Mouse (Mus musculus) G1E (cell line): Measurements from ENCODE around the gene Rgs8. TPM values are rescaled to one million over a fixed set of nuclear protein-coding genes. Genes with fewer than 3 reads are reported as not detected.

ENCODE experiments used
- ATAC-seq: 2 replicates; pipeline ENCODE4 v1.8.0; 2016; ENCODE audit warnings: mild to moderate bottlenecking; ENCODE audit not compliant: insufficient number of reproducible peaks, poor library complexity, low FRiP score, severe bottlenecking; ENCODE audit errors: extremely low read depth
- DNase-seq: peaks from one replicate; pipeline ENCODE4 v3.0.0; 2012; ENCODE audit warnings: low spot score
- H3K27me3 ChIP-seq: 2 replicates; pipeline ENCODE4 v1.6.1; 2012; ENCODE audit warnings: mild to moderate bottlenecking, low read length, inconsistent platforms; ENCODE audit not compliant: insufficient read depth
- H3K36me3 ChIP-seq: replicated peaks from 2 replicates; pipeline ENCODE3; 2012; ENCODE audit warnings: mild to moderate bottlenecking, inconsistent platforms
- H3K4me1 ChIP-seq: 2 replicates; pipeline ENCODE4 v1.6.1; 2012; ENCODE audit warnings: low read depth, low read length, inconsistent platforms, mixed read lengths; ENCODE audit not compliant: insufficient read depth
- H3K4me3 ChIP-seq: 2 replicates; pipeline ENCODE4 v1.5.1; 2012; ENCODE audit warnings: low read depth, mild to moderate bottlenecking, inconsistent platforms, low read length, moderate library complexity, mixed read lengths
- H3K9me3 ChIP-seq: replicated peaks from 2 replicates; pipeline ENCODE4 v1.6.1; 2012; ENCODE audit warnings: inconsistent platforms
- CTCF ChIP-seq: IDR thresholded peaks from 2 replicates; pipeline ENCODE4 v1.5.1; 2012; ENCODE audit warnings: low read depth, low read length, inconsistent platforms, mixed read lengths
- GATA1 ChIP-seq: IDR thresholded peaks from 2 replicates; pipeline ENCODE4 v1.6.1; 2012; ENCODE audit warnings: borderline replicate concordance, low read length, inconsistent platforms, mixed read lengths
- GATA2 ChIP-seq: IDR thresholded peaks from 2 replicates; pipeline ENCODE4 v1.6.1; 2012; ENCODE audit warnings: low read depth, low read length, inconsistent platforms, borderline replicate concordance
- POLR2AphosphoS5 ChIP-seq: IDR thresholded peaks from 2 replicates; pipeline ENCODE4 v1.6.1; 2012; ENCODE audit warnings: low read depth, low read length, inconsistent platforms; ENCODE audit not compliant: insufficient replicate concordance
- TAL1 ChIP-seq: conservative IDR thresholded peaks from 2 replicates; pipeline ENCODE4 v1.6.1; 2012; ENCODE audit warnings: low read depth, low read length, inconsistent platforms, mixed read lengths
- polyA plus RNA-seq: library from polyadenylated mRNA; stranded (reverse); fragments of >175 nt; gene quantifications from 2 replicates; pipeline ENCODE4 v1.2.3, GENCODE M21; 2012
- total RNA-seq, 2 experiments: library from RNA; stranded (forward) in 1 of 2; stranded (reverse) in 1 of 2; fragments of 200-1000 nt in 1 of 2; fragments of >200 nt in 1 of 2; fragmentation: Nextera tagmentation in 1 of 2; gene quantifications; 2 replicates each; pipeline ENCODE4 v1.2.3; 2014 to 2017

Gene Rgs8
- total and polyA plus RNA-seq, 3 experiments = 0.16 TPM; not detected in 2

- TF ChIP-seq GATA2 (no peak), CTCF (no peak), TAL1 (no peak), POLR2AphosphoS5 (no peak), GATA1 (no peak)
- no peaks in the 10 kb centered on the region for H3K27me3 ChIP-seq
- no peaks in the 10 kb centered on the region for H3K36me3 ChIP-seq
- no peaks in the 10 kb centered on the region for H3K9me3 ChIP-seq
- ATAC-seq = no peak
- no peak overlapping the region for H3K4me3 ChIP-seq
- H3K4me1 ChIP-seq = no peaks in the 10 kb centered on the region
- DNase-seq = no peak
Observed at GRCm38 (mm10) chr1:153636821-153637220, 16.0 kb upstream of the Rgs8 start.

DNA sequence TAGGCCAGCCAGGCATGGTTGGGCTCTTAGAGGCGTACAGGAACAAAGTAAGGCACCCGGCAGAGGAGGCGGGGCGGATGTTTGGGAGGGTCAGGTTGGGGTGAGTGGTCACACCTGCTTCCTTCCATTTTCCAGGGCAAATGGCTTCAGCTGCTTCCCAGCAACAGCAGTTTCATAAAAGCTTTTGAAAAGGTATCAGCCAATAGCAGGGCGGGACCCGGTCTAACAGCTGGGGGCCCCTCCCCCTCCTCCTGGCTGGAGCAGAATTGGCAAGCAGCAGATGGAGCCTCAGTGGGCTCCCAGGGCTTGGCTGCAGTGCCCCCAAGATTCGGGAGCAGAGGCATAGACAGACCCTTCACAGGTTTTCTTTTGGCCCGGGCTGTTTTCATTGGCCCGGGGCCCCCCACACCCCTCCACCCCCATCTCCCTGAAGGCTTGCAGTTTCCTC, 11.3 kb upstream of the Rgs8 start:
- Histone ChIP-seq H3K36me3 (no peaks in the 10 kb centered on the region), H3K27me3 (no peaks in the 10 kb centered on the region), H3K9me3 (no peaks in the 10 kb centered on the region), H3K4me3 (no peak overlapping the region), H3K4me1 (no peaks in the 10 kb centered on the region)
- DNase-seq (no peak), ATAC-seq (no peak)
- no peak for TF ChIP-seq GATA1
- no peak for TF ChIP-seq CTCF
- no peak for TF ChIP-seq GATA2
- TF ChIP-seq POLR2AphosphoS5 = no peak
- TF ChIP-seq TAL1 = no peak

DNA sequence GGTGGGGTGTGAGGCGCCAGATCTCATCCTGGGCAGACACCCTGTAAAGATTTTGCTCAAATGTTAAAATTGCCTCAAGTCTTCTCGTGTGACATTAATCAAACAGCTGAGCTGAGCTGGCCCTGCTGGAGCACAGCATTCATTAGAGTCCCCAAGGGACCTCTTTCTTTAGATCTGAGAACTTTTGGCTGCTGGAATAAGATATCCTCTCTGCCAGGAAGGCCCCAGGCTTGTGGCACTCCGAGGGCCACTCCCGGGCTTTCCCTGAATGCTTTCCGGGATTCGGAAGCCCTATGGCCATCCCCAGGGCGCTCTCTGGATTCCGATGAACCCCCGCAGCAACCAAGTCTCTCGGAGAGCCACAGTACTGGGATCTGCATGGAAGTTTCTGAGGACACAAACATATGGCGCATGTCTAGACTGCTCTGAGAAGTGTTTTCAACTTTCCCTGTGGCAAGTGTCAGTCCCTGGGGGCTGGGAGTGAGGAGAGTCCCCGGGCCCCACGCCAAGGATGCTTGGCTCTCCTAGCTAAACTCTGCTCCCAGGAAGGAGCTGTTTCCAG, 10.8 kb upstream of the Rgs8 start:
- ATAC-seq = no peak
- H3K4me3 ChIP-seq = no peak overlapping the region
- no peaks in the 10 kb centered on the region for H3K9me3 ChIP-seq
- H3K27me3 ChIP-seq = no peaks in the 10 kb centered on the region
- no peak for DNase-seq
- TF ChIP-seq GATA2 (no peak), CTCF (no peak), TAL1 (no peak), POLR2AphosphoS5 (no peak), GATA1 (no peak)
- no peaks in the 10 kb centered on the region for H3K36me3 ChIP-seq
- no peaks in the 10 kb centered on the region for H3K4me1 ChIP-seq

DNA sequence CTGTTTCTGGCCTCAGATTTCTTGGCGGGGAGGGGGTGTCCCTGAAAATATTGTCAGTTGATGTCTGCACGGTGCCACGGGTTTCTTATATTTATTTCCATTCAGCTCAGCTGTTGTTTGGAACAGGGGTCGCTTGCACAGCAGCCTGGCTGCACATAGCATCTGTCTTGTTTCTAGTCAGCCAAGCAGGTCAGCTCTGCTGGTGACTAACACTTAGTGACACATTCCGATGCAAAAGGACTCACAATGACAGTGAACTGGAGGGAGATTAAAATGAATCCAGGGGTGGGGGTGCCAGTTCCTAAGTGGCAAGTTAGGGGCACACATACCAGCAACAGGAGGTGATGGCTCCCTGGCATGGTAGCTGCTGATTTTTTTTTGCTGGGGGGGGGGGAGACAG, 849 bp downstream of the Rgs8 start:
- H3K9me3 ChIP-seq = no peaks in the 10 kb centered on the region
- no peak for TF ChIP-seq GATA1
- TF ChIP-seq POLR2AphosphoS5 = no peak
- no peak for TF ChIP-seq GATA2
- no peak for TF ChIP-seq TAL1
- TF ChIP-seq CTCF = no peak
- no peak overlapping the region for H3K4me3 ChIP-seq
- H3K27me3 ChIP-seq = no peaks in the 10 kb centered on the region; the same call in 1 of the 2 replicates
- ATAC-seq = no peak
- DNase-seq = no peak
- no peaks in the 10 kb centered on the region for H3K36me3 ChIP-seq
- H3K4me1 ChIP-seq = no peaks in the 10 kb centered on the region

DNA sequence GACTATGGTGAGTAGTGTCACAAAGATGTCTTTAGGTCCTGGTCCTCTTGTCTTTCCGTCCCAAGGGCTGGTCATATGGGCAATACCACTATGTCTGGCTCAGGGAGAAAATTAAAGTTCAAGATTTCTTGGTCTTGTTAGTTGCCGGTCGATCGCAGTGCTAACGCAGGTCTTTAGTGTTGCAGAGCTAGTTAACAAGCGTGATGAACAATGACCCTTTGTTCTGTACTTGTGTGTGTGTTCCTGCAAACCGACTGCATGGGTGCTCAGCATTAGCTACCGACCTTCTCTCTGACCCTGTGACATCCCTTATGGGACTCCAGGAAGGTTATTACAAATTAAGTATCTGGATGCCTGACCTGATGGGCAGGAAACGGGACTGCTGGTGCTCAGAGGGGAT, 6.8 kb downstream of the Rgs8 start:
- ATAC-seq = no peak
- Histone ChIP-seq H3K36me3 (no peaks in the 10 kb centered on the region), H3K4me1 (no peaks in the 10 kb centered on the region), H3K9me3 (no peaks in the 10 kb centered on the region), H3K27me3 (no peaks in the 10 kb centered on the region; the same call in 1 of the 2 replicates), H3K4me3 (no peak overlapping the region)
- TF ChIP-seq GATA2 (no peak), POLR2AphosphoS5 (no peak), TAL1 (no peak), GATA1 (no peak), CTCF (no peak)
- DNase-seq = no peak

DNA sequence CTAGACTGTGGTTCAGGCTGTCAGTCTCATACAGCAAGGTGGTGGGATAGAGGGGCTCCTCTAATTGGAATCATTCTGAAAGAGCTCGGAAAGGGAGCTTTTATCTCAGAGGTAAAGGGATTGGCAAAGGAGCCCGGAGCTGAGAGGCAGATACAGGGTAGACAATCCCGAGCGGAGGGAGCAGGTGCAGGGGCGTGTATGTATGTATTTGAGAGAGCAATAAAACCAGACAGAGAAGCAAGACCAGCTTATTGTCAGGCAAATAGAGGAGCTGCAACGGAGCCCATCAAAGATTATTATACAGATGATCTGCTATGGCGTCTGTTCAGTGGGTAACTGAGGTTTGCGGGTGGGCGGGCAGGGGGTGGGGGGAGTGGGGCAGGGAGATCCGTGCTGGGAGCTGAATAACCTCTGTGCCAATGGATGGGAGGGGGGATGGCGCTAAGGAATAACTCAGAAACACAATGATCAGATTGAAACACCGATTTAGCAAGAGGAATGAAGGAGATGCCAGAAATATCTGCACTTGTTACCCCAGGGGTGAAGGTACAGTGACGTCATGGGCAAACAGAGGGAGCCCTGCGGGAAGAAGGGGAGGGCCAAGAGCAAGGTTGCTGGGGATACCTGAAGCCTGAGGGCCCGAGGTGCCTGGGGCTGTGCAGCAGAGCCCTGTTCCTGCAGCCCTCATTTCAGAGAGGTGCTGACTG, 8.3 kb downstream of the Rgs8 start:
- no peak for TF ChIP-seq GATA1
- TF ChIP-seq CTCF = no peak
- TF ChIP-seq TAL1 = no peak
- no peak for TF ChIP-seq GATA2
- TF ChIP-seq POLR2AphosphoS5 = no peak
- Histone ChIP-seq H3K4me1 (no peaks in the 10 kb centered on the region), H3K36me3 (no peaks in the 10 kb centered on the region), H3K4me3 (no peak overlapping the region), H3K27me3 (no peaks in the 10 kb centered on the region; the same call in 1 of the 2 replicates), H3K9me3 (no peaks in the 10 kb centered on the region)
- DNase-seq = no peak
- no peak for ATAC-seq

GRCm38 (mm10) chr1:153661689-153662002, 8.8 kb downstream of the Rgs8 start:
- ATAC-seq (no peak), DNase-seq (no peak)
- H3K4me3 ChIP-seq = no peak overlapping the region
- H3K36me3 ChIP-seq = no peaks in the 10 kb centered on the region
- H3K9me3 ChIP-seq = no peaks in the 10 kb centered on the region
- no peaks in the 10 kb centered on the region for H3K4me1 ChIP-seq
- H3K27me3 ChIP-seq = no peaks in the 10 kb centered on the region; the same call in 1 of the 2 replicates
- TF ChIP-seq TAL1 (no peak), POLR2AphosphoS5 (no peak), CTCF (no peak), GATA1 (no peak), GATA2 (no peak)
